Mouse (Mus musculus) spleen, adult 2 months (tissue): ENCODE results near the gene Ndufa8. TPM values are rescaled to one million over a fixed set of nuclear protein-coding genes. Genes with fewer than 3 reads are reported as not detected.

Experiments
- DNase-seq, 2 experiments: peaks; one replicate each; pipeline versions ENCODE4 v3.0.0 to v3.0.0-alpha.2; 2012 to 2021; ENCODE audit warnings: low spot score in 2 of 2, low read depth in 1 of 2
- H3K27ac ChIP-seq: fragments of 200-500 bp; 2 replicates; pipeline ENCODE4 v1.5.1; 2012; ENCODE audit warnings: low read length, inconsistent platforms; ENCODE audit not compliant: insufficient read depth
- H3K27me3 ChIP-seq: fragments of 200-500 bp; 2 replicates; pipeline ENCODE4 v1.6.1; 2012; ENCODE audit warnings: mild to moderate bottlenecking, moderate library complexity, low read length, inconsistent platforms; ENCODE audit not compliant: control insufficient read depth, insufficient read depth
- H3K36me3 ChIP-seq: fragments of 200-500 bp; 2 replicates; pipeline ENCODE4 v1.6.1; 2012; ENCODE audit warnings: mild to moderate bottlenecking, low read length, inconsistent platforms; ENCODE audit not compliant: control insufficient read depth, insufficient read depth
- H3K4me1 ChIP-seq: fragments of 200-500 bp; 2 replicates; pipeline ENCODE4 v1.6.1; 2011; ENCODE audit warnings: inconsistent platforms; ENCODE audit not compliant: control insufficient read depth, insufficient read depth, insufficient read length
- H3K4me3 ChIP-seq: fragments of 200-500 bp; 2 replicates; pipeline ENCODE4 v1.5.1; 2011; ENCODE audit warnings: mild to moderate bottlenecking, inconsistent platforms; ENCODE audit not compliant: insufficient read depth, insufficient read length; ENCODE audit errors: extremely low read depth
- CTCF ChIP-seq: fragments of 200-500 bp; IDR thresholded peaks from 2 replicates; pipeline ENCODE4 v1.5.1; 2011; ENCODE audit warnings: mild to moderate bottlenecking, inconsistent platforms; ENCODE audit not compliant: insufficient read depth, insufficient read length, insufficient replicate concordance; ENCODE audit errors: extremely low read depth
- POLR2A ChIP-seq: fragments of 200-500 bp; IDR thresholded peaks from 2 replicates; pipeline ENCODE4 v1.6.1; 2011; ENCODE audit warnings: low read depth, low read length, inconsistent platforms
- WGBS: fragments of 180-500 bp; shearing (Covaris S2); methylation state at CpG from one replicate; pipeline ENCODE4 v1.1.7; 2018; 5-methylcytosine and 5-hydroxymethylcytosine counted together
- polyA plus RNA-seq: library from polyadenylated mRNA; depleted of rRNA; stranded (reverse); fragments of >200 nt; gene quantifications from 2 replicates; pipeline ENCODE4 v1.2.3, GENCODE M21; 2012; rRNA removed

Gene Ndufa8
- polyA plus RNA-seq = 25.9 and 28.5 TPM in 2 replicates

GRCm38 (mm10) chr2:36048748-36049566 is at the start of gene Ndufa8, which contains the start of gene Morn5:
TSS of gene Ndufa8 (minus strand) at chr2:36049406.
TSS of gene Morn5 (plus strand) at chr2:36049458.
- H3K36me3 ChIP-seq = no peaks in the 10 kb centered on the region
- peak; percentile 87 to 96 for DNase-seq
- no peak for TF ChIP-seq CTCF
- peak; percentile 32; the same call in 1 of the 2 replicates for TF ChIP-seq POLR2A
- H3K27ac ChIP-seq = peak within 1 kb of the TSS; percentile 58
- under 1% methylated on average over 44 of the region's 44 CpGs for WGBS
- no peaks in the 10 kb centered on the region for H3K27me3 ChIP-seq
- H3K4me3 ChIP-seq = peak within 1 kb of the TSS; percentile 95
- H3K4me1 ChIP-seq = peaks cover 6% of the 10 kb centered on the region; the same call in 1 of the 2 replicates

GRCm38 (mm10) chr2:36098021-36098420 is 48.8 kb upstream of the Ndufa8 start:
- Histone ChIP-seq H3K27me3 (peaks cover 10% of the 10 kb centered on the region), H3K4me1 (no peaks in the 10 kb centered on the region), H3K4me3 (no peak overlapping the region), H3K27ac (no peak overlapping the region), H3K36me3 (no peaks in the 10 kb centered on the region)
- 25% methylated on average over 5 of the region's 5 CpGs for WGBS
- no peak for TF ChIP-seq CTCF
- TF ChIP-seq POLR2A = no peak
- DNase-seq = no peak

DNA sequence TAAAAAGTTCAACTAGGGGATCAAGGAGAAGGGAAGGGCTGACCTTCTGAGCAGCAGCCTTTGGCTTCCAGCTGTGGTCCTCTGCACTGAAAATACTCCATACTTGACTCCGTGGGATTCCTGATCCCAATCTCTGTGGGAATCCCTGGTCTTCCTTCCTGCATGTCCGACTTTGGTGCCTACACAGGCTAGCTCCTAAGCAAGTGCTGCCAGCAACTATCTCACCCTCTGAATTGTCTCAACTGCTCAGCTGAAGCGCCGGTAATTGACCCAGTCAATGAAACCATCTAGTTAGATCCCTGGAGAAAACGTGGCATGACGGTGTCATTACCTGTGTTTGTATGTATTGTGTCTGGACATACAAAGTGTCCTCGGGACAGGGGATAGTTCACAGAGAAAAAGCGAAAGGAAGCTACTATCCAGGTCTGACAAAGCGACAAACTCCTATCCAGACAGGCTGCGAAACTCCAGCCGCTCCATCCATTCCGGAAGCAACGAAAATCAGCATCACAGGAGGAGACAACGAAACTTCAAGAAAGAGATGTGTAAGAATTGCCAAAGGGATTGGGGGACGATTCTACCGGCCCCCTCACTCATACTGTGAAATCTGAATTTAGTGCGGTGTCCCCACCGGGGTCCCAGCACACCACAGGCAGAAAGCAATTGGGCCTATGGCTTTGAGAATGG is 48.1 kb upstream of the Ndufa8 start:
- peaks cover 11% of the 10 kb centered on the region for H3K27me3 ChIP-seq
- TF ChIP-seq CTCF (no peak), POLR2A (no peak)
- no peak overlapping the region for H3K27ac ChIP-seq
- no peaks in the 10 kb centered on the region for H3K4me1 ChIP-seq
- no peaks in the 10 kb centered on the region for H3K36me3 ChIP-seq
- no peak for DNase-seq
- WGBS = 15% methylated on average over 18 of the region's 18 CpGs
- H3K4me3 ChIP-seq = no peak overlapping the region

DNA sequence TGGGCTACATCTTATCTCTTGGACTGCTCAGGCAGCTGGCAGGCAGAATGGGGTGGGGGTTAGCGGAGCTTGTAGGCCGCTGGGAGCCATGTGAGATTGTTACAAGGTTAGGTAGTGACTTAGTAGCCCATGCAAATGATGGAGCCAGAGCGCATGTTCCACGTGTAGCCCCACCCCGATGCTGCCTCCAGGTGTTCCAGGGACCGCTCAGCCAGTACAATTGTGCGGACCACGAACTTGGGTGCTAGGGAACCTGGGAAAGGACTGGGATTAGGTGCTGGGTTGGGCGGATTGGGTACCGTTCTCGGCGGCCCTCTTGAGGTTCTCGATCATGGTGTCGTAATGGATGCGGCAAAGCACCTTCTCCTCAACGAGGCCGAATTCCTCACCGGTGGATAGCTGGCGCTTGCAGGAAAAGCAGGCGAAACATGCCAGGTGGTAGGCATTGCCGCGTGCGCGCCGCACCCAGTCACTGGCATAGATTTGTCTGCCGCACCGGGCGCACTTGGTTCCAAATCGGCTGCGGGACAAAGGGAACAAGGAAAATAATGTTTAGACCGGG is 44.8 kb upstream of the Ndufa8 start:
- no peak for DNase-seq
- Histone ChIP-seq H3K27me3 (peaks cover 25% of the 10 kb centered on the region), H3K27ac (no peak overlapping the region), H3K4me3 (no peak overlapping the region), H3K36me3 (no peaks in the 10 kb centered on the region), H3K4me1 (peaks cover 5% of the 10 kb centered on the region)
- WGBS = 11% methylated on average over 31 of the region's 31 CpGs
- TF ChIP-seq CTCF = no peak
- no peak for TF ChIP-seq POLR2A

GRCm38 (mm10) chr2:36093301-36093700 is 44.1 kb upstream of the Ndufa8 start:
- Histone ChIP-seq H3K27me3 (peaks cover 26% of the 10 kb centered on the region), H3K4me1 (peaks cover 5% of the 10 kb centered on the region), H3K36me3 (no peaks in the 10 kb centered on the region), H3K4me3 (no peak overlapping the region), H3K27ac (no peak overlapping the region)
- 38% methylated on average over 7 of the region's 7 CpGs for WGBS
- no peak for TF ChIP-seq CTCF
- TF ChIP-seq POLR2A = no peak
- no peak for DNase-seq

- TF ChIP-seq CTCF = no peak
- TF ChIP-seq POLR2A = no peak
- Histone ChIP-seq H3K27ac (no peak overlapping the region), H3K4me3 (no peak overlapping the region), H3K4me1 (peaks cover 5% of the 10 kb centered on the region), H3K36me3 (no peaks in the 10 kb centered on the region), H3K27me3 (peaks cover 24% of the 10 kb centered on the region)
- WGBS = 17% methylated on average over 4 of the region's 4 CpGs
- DNase-seq = no peak
Observed at GRCm38 (mm10) chr2:36092748-36093147, 43.5 kb upstream of the Ndufa8 start.
